Mouse (Mus musculus): ENCODE measurements around the gene Trpv3. TPM values are rescaled to one million over a fixed set of nuclear protein-coding genes. Genes with fewer than 3 reads are reported as not detected.

The Trpv3 gene
- polyA plus RNA-seq, 1 experiment, result 0.14 TPM

DNA sequence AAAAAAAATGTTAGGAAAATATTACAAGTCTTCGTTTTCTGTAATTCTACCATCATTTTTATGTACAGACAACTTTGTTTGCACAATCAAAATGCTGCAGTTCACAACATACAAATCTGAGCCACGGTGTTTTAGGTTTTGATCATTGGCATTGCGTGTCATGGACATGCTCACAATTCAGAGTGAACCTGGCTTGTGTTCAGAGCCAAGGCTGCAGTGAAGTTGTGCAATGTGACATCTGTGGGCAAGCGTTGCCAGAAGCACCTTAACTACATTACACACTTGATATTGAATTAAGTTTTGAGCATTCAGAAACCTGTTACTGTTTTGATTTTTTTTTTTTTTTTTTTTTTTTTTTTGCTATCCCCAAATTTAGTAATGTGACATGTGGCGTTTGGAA is 37.1 kb upstream of the Trpv3 start:
- TF ChIP-seq CTCF (IDR thresholded peaks at IDR 0.05; ENCODE audit: extremely low read depth, insufficient read depth, insufficient read length, insufficient replicate concordance) (no peak), POLR2A (IDR thresholded peaks at IDR 0.05; ENCODE audit: low read depth, low read length) (no peak)
- H3K4me3 ChIP-seq (ENCODE audit: extremely low read depth, insufficient read depth, insufficient read length), result no peak overlapping the region
- WGBS, result 88% methylated on average over 5 of the region's 5 CpGs
- DNase-seq (ENCODE audit: low read depth in 1 of 2, low spot score in 2 of 2), result no peak
- no peaks in the 10 kb centered on the region for H3K27me3 ChIP-seq (ENCODE audit: control insufficient read depth, insufficient read depth, low read length)
- H3K36me3 ChIP-seq (ENCODE audit: control insufficient read depth, insufficient read depth, low read length), result no peaks in the 10 kb centered on the region
- H3K4me1 ChIP-seq (ENCODE audit: control insufficient read depth, insufficient read depth, insufficient read length), result no peaks in the 10 kb centered on the region
- no peak overlapping the region for H3K27ac ChIP-seq (ENCODE audit: insufficient read depth, low read length)

DNA sequence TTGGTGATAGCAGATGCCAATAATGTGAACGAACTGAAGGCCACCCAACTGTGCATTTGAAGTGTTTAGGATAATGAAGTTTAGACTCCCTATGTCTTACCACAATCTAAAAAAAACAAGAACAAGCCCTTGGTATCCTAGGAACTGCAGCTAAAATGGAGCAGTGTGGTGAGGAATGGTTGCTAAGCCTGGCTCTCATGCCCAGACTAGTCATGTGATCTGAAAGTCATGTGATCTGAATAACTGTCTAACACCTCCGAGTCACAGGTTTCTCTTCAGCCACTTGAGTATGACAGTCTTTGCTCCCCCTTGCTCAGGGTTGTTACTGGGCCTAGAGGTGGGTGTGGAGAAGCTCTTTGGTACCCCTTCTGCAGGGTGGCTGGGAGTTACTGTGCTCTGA is 34.7 kb upstream of the Trpv3 start:
- DNase-seq (ENCODE audit: low read depth in 1 of 2, low spot score in 2 of 2), result no peak
- Histone ChIP-seq H3K27me3 (ENCODE audit: control insufficient read depth, insufficient read depth, low read length) (no peaks in the 10 kb centered on the region), H3K27ac (ENCODE audit: insufficient read depth, low read length) (no peak overlapping the region), H3K36me3 (ENCODE audit: control insufficient read depth, insufficient read depth, low read length) (no peaks in the 10 kb centered on the region), H3K4me3 (ENCODE audit: extremely low read depth, insufficient read depth, insufficient read length) (no peak overlapping the region), H3K4me1 (ENCODE audit: control insufficient read depth, insufficient read depth, insufficient read length) (no peaks in the 10 kb centered on the region)
- 50% methylated on average over 2 of the region's 2 CpGs for WGBS
- TF ChIP-seq CTCF (IDR thresholded peaks at IDR 0.05; ENCODE audit: extremely low read depth, insufficient read depth, insufficient read length, insufficient replicate concordance) (no peak), POLR2A (IDR thresholded peaks at IDR 0.05; ENCODE audit: low read depth, low read length) (no peak)

DNA sequence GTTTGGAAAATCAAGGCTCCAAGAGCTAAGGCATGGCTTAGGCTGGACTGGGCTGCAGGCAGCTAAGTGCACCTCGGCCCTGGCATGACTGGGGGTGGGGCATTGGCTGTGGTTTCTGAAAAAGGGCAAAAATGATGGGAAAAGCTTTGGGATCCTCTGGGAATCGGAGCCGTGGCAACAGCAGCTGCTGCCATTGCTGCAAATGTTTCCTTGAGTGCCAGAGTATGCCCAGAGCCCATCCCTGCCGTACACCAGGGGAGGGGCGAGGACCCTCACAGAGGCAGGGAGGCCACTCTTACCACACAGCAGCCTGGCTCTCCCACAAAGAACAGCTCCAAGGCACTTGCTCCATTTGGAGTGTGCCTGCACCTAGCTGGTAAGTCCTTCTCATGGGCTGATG is 33.2 kb upstream of the Trpv3 start, which contains the start of gene Trpv1:
Gene Trpv1, plus strand, starts transcription at position 301 of the 400 bp plus-strand sequence.
- no peak within 1 kb of the TSS for H3K27ac ChIP-seq (ENCODE audit: insufficient read depth, low read length)
- no peaks in the 10 kb centered on the region for H3K27me3 ChIP-seq (ENCODE audit: control insufficient read depth, insufficient read depth, low read length)
- H3K4me1 ChIP-seq (ENCODE audit: control insufficient read depth, insufficient read depth, insufficient read length), result no peaks in the 10 kb centered on the region
- H3K4me3 ChIP-seq (ENCODE audit: extremely low read depth, insufficient read depth, insufficient read length), result no peak within 1 kb of the TSS
- no peak for TF ChIP-seq POLR2A (IDR thresholded peaks at IDR 0.05; ENCODE audit: low read depth, low read length)
- no peak for TF ChIP-seq CTCF (IDR thresholded peaks at IDR 0.05; ENCODE audit: extremely low read depth, insufficient read depth, insufficient read length, insufficient replicate concordance)
- H3K36me3 ChIP-seq (ENCODE audit: control insufficient read depth, insufficient read depth, low read length), result no peaks in the 10 kb centered on the region
- 81% methylated on average over 5 of the region's 5 CpGs for WGBS
- DNase-seq (ENCODE audit: low read depth in 1 of 2, low spot score in 2 of 2), result no peak

DNA sequence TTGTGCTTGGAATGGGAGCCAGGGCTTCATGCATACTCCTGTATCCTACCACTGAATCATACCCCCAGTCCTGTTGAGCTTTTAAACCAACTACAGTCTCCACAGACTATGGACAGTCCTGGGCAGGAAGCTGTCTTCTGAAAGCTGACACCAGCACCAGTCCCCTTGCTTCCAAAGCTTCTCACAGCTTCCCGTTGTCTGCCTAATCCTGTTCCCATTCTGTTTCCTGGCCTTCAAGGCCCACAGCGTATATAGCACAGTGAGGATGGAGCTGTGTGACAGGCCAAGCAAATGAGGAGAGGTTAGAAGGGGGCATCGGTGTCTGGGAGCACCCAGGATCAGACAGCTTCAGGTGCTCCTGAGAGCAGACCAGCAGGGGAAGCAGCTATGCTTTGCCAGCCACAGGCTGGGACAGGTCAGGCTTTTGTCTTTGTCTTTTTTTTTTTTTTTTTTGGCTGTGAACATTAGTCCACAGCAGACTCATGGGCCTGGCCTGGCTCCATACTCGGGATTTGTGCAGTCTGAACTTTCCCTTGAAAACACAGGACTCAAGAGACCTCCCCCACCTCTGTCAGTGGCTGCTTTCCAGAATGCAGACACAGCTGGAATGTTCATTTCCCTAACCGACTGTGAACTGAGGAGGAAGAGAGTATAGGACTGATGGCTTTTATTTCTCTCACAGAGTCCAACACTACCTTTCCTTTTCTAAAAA is 31.0 kb upstream of the Trpv3 start:
- TF ChIP-seq POLR2A (IDR thresholded peaks at IDR 0.05; ENCODE audit: low read depth, low read length) (no peak), CTCF (IDR thresholded peaks at IDR 0.05; ENCODE audit: extremely low read depth, insufficient read depth, insufficient read length, insufficient replicate concordance) (no peak)
- Histone ChIP-seq H3K4me3 (ENCODE audit: extremely low read depth, insufficient read depth, insufficient read length) (no peak overlapping the region), H3K27ac (ENCODE audit: insufficient read depth, low read length) (no peak overlapping the region), H3K36me3 (ENCODE audit: control insufficient read depth, insufficient read depth, low read length) (no peaks in the 10 kb centered on the region), H3K27me3 (ENCODE audit: control insufficient read depth, insufficient read depth, low read length) (no peaks in the 10 kb centered on the region), H3K4me1 (ENCODE audit: control insufficient read depth, insufficient read depth, insufficient read length) (no peaks in the 10 kb centered on the region)
- no peak for DNase-seq (ENCODE audit: low read depth in 1 of 2, low spot score in 2 of 2)
- WGBS, result 29% methylated on average over 5 of the region's 5 CpGs

DNA sequence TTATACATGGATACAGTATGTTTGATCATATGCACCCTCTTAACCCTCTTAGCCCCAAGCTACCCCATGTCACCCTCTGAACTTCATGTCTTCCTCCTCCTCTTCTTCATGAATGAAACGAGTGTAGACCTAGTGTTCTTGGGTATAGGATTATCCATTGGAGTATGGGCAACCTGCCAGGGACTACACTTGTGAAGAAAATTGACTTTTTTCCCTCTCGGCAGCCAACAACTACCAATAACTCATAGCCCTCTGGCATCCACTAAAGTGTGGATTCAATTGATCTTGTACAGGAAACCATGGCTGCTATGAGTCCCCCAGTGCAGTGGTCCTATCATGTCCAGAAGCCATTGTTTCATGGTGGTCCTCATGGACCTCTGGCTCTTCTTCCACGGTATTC is 30.5 kb upstream of the Trpv3 start:
- WGBS, result 76% methylated on average over 3 of the region's 3 CpGs
- H3K4me3 ChIP-seq (ENCODE audit: extremely low read depth, insufficient read depth, insufficient read length), result no peak overlapping the region
- TF ChIP-seq POLR2A (IDR thresholded peaks at IDR 0.05; ENCODE audit: low read depth, low read length) (no peak), CTCF (IDR thresholded peaks at IDR 0.05; ENCODE audit: extremely low read depth, insufficient read depth, insufficient read length, insufficient replicate concordance) (no peak)
- no peaks in the 10 kb centered on the region for H3K36me3 ChIP-seq (ENCODE audit: control insufficient read depth, insufficient read depth, low read length)
- no peaks in the 10 kb centered on the region for H3K4me1 ChIP-seq (ENCODE audit: control insufficient read depth, insufficient read depth, insufficient read length)
- no peak for DNase-seq (ENCODE audit: low read depth in 1 of 2, low spot score in 2 of 2)
- H3K27me3 ChIP-seq (ENCODE audit: control insufficient read depth, insufficient read depth, low read length), result no peaks in the 10 kb centered on the region
- no peak overlapping the region for H3K27ac ChIP-seq (ENCODE audit: insufficient read depth, low read length)

DNA sequence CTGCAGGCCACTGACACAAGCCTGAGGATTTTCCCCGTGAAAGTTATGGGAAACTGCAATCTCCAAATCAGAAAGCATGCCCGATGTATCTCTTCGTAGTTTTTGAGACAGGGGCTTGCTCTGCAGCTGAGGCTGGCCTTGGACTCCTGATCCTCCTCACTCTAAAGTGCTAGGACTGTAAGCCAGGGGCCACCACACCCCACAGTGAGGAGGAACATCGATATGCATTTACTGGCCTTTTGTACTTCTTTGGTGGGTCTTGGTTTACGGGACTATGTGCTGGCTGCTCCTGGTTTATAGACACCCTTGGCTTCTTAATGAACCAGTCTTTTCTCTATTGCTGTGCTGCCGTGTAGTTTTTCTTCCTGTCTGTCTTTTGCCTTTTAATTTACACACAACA is 25.0 kb upstream of the Trpv3 start:
- Histone ChIP-seq H3K27me3 (ENCODE audit: control insufficient read depth, insufficient read depth, low read length) (no peaks in the 10 kb centered on the region), H3K4me1 (ENCODE audit: control insufficient read depth, insufficient read depth, insufficient read length) (no peaks in the 10 kb centered on the region), H3K36me3 (ENCODE audit: control insufficient read depth, insufficient read depth, low read length) (no peaks in the 10 kb centered on the region), H3K4me3 (ENCODE audit: extremely low read depth, insufficient read depth, insufficient read length) (no peak overlapping the region), H3K27ac (ENCODE audit: insufficient read depth, low read length) (no peak overlapping the region)
- TF ChIP-seq CTCF (IDR thresholded peaks at IDR 0.05; ENCODE audit: extremely low read depth, insufficient read depth, insufficient read length, insufficient replicate concordance) (no peak), POLR2A (IDR thresholded peaks at IDR 0.05; ENCODE audit: low read depth, low read length) (no peak)
- WGBS, result 86% methylated on average over 6 of the region's 6 CpGs
- no peak for DNase-seq (ENCODE audit: low read depth in 1 of 2, low spot score in 2 of 2)

DNA sequence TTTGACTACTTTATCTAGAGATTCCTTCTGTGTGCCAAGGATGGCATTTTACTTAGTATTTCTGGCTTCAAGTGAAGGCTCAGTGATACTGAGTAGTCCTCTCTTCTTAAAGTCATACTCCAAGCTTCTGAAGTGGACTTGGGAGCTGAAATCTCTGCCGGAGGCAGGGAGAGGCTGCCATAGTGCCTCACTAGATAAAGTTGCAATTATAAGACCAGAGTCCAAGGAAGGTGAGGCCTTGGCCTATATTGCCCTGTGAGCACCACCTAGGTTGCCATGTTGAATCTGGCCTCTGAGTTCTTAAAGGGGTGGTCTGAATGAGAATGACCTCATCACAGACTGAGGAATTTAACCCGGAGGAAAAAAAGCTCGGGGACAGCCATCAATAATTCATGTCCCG is 24.4 kb upstream of the Trpv3 start:
- no peak for TF ChIP-seq POLR2A (IDR thresholded peaks at IDR 0.05; ENCODE audit: low read depth, low read length)
- Histone ChIP-seq H3K4me3 (ENCODE audit: extremely low read depth, insufficient read depth, insufficient read length) (no peak overlapping the region), H3K36me3 (ENCODE audit: control insufficient read depth, insufficient read depth, low read length) (no peaks in the 10 kb centered on the region), H3K27me3 (ENCODE audit: control insufficient read depth, insufficient read depth, low read length) (no peaks in the 10 kb centered on the region), H3K4me1 (ENCODE audit: control insufficient read depth, insufficient read depth, insufficient read length) (no peaks in the 10 kb centered on the region), H3K27ac (ENCODE audit: insufficient read depth, low read length) (no peak overlapping the region)
- no peak for DNase-seq (ENCODE audit: low read depth in 1 of 2, low spot score in 2 of 2)
- WGBS, result 91% methylated on average over 4 of the region's 4 CpGs
